Mouse (Mus musculus): ENCODE measurements at regions not wholly inside any gene's neighbourhood (a gene's known extent, or its start where the extent isn't known, plus 50 kb on each side); places are given as distances from the start of the nearest gene placed in this dataset.

- DNase-seq (ENCODE audit: low spot score): no peak
- no peaks in the 10 kb centered on the region for H3K27me3 ChIP-seq (ENCODE audit: control insufficient read depth, insufficient read depth, low read length)
- no peaks in the 10 kb centered on the region for H3K9me3 ChIP-seq (ENCODE audit: control insufficient read depth, low read length)
- no peaks in the 10 kb centered on the region for H3K4me1 ChIP-seq (ENCODE audit: control insufficient read depth, insufficient read depth, low read length)
- no peak overlapping the region for H3K4me3 ChIP-seq (ENCODE audit: low read depth, low read length)
- H3K9ac ChIP-seq (ENCODE audit: low read length): no peak overlapping the region
- ATAC-seq (ENCODE audit: insufficient number of reproducible peaks, low FRiP score, low TSS enrichment, low read depth): no peak
- 63% methylated on average over 5 of the region's 5 CpGs for WGBS
- H3K36me3 ChIP-seq (ENCODE audit: control insufficient read depth, insufficient read depth, low read length): no peaks in the 10 kb centered on the region
- H3K4me2 ChIP-seq (ENCODE audit: low read depth, severe bottlenecking): no peak overlapping the region
- H3K27ac ChIP-seq (replicated peaks; ENCODE audit: low read depth, low read length): no peak overlapping the region
These were observed 173.8 kb upstream of the Etaa1 start for GRCm38 (mm10) chr11:18127488-18127887.

GRCm38 (mm10) chr11:18123031-18123430, 169.4 kb upstream of the Etaa1 start:
- Histone ChIP-seq H3K4me1 (ENCODE audit: control insufficient read depth, insufficient read depth, low read length) (no peaks in the 10 kb centered on the region), H3K27ac (replicated peaks; ENCODE audit: low read depth, low read length) (no peak overlapping the region), H3K4me3 (ENCODE audit: low read depth, low read length) (no peak overlapping the region), H3K9ac (ENCODE audit: low read length) (no peak overlapping the region), H3K4me2 (ENCODE audit: low read depth, severe bottlenecking) (no peak overlapping the region), H3K27me3 (ENCODE audit: control insufficient read depth, insufficient read depth, low read length) (no peaks in the 10 kb centered on the region), H3K36me3 (ENCODE audit: control insufficient read depth, insufficient read depth, low read length) (no peaks in the 10 kb centered on the region), H3K9me3 (ENCODE audit: control insufficient read depth, low read length) (no peaks in the 10 kb centered on the region)
- no peak for DNase-seq (ENCODE audit: low spot score)
- ATAC-seq (ENCODE audit: insufficient number of reproducible peaks, low FRiP score, low TSS enrichment, low read depth): no peak
- WGBS: 88% methylated on average over 6 of the region's 6 CpGs

GRCm38 (mm10) chr11:18122616-18123015, 168.9 kb upstream of the Etaa1 start:
- no peak overlapping the region for H3K4me3 ChIP-seq (ENCODE audit: low read depth, low read length)
- no peaks in the 10 kb centered on the region for H3K4me1 ChIP-seq (ENCODE audit: control insufficient read depth, insufficient read depth, low read length)
- ATAC-seq (ENCODE audit: insufficient number of reproducible peaks, low FRiP score, low TSS enrichment, low read depth): no peak
- H3K27me3 ChIP-seq (ENCODE audit: control insufficient read depth, insufficient read depth, low read length): no peaks in the 10 kb centered on the region
- no peaks in the 10 kb centered on the region for H3K36me3 ChIP-seq (ENCODE audit: control insufficient read depth, insufficient read depth, low read length)
- no peak overlapping the region for H3K27ac ChIP-seq (replicated peaks; ENCODE audit: low read depth, low read length)
- H3K9ac ChIP-seq (ENCODE audit: low read length): no peak overlapping the region
- H3K4me2 ChIP-seq (ENCODE audit: low read depth, severe bottlenecking): no peak overlapping the region
- no peak for DNase-seq (ENCODE audit: low spot score)
- no peaks in the 10 kb centered on the region for H3K9me3 ChIP-seq (ENCODE audit: control insufficient read depth, low read length)
- 33% methylated on average over 2 of the region's 2 CpGs for WGBS

- no peak for DNase-seq (ENCODE audit: low spot score)
- 93% methylated on average over 9 of the region's 9 CpGs for WGBS
- H3K9me3 ChIP-seq (ENCODE audit: control insufficient read depth, low read length): no peaks in the 10 kb centered on the region
- no peaks in the 10 kb centered on the region for H3K4me1 ChIP-seq (ENCODE audit: control insufficient read depth, insufficient read depth, low read length)
- no peak for ATAC-seq (ENCODE audit: insufficient number of reproducible peaks, low FRiP score, low TSS enrichment, low read depth)
- no peak overlapping the region for H3K27ac ChIP-seq (replicated peaks; ENCODE audit: low read depth, low read length)
- H3K27me3 ChIP-seq (ENCODE audit: control insufficient read depth, insufficient read depth, low read length): no peaks in the 10 kb centered on the region
- H3K9ac ChIP-seq (ENCODE audit: low read length): no peak overlapping the region
- no peak overlapping the region for H3K4me3 ChIP-seq (ENCODE audit: low read depth, low read length)
- H3K4me2 ChIP-seq (ENCODE audit: low read depth, severe bottlenecking): no peak overlapping the region
- H3K36me3 ChIP-seq (ENCODE audit: control insufficient read depth, insufficient read depth, low read length): no peaks in the 10 kb centered on the region
These were observed 162.2 kb upstream of the Etaa1 start for GRCm38 (mm10) chr11:18115693-18116450.

- no peak overlapping the region for H3K4me3 ChIP-seq (ENCODE audit: low read depth, low read length)
- ATAC-seq (ENCODE audit: insufficient number of reproducible peaks, low FRiP score, low TSS enrichment, low read depth): no peak
- no peaks in the 10 kb centered on the region for H3K27me3 ChIP-seq (ENCODE audit: control insufficient read depth, insufficient read depth, low read length)
- H3K27ac ChIP-seq (replicated peaks; ENCODE audit: low read depth, low read length): no peak overlapping the region
- DNase-seq (ENCODE audit: low spot score): no peak
- no peaks in the 10 kb centered on the region for H3K9me3 ChIP-seq (ENCODE audit: control insufficient read depth, low read length)
- 87% methylated on average over 3 of the region's 3 CpGs for WGBS
- H3K4me1 ChIP-seq (ENCODE audit: control insufficient read depth, insufficient read depth, low read length): no peaks in the 10 kb centered on the region
- H3K9ac ChIP-seq (ENCODE audit: low read length): no peak overlapping the region
- H3K4me2 ChIP-seq (ENCODE audit: low read depth, severe bottlenecking): no peak overlapping the region
- H3K36me3 ChIP-seq (ENCODE audit: control insufficient read depth, insufficient read depth, low read length): no peaks in the 10 kb centered on the region
These were observed 149.2 kb upstream of the Etaa1 start for GRCm38 (mm10) chr11:18102841-18103240.

GRCm38 (mm10) chr11:18075840-18076435, 122.3 kb upstream of the Etaa1 start:
- H3K4me1 ChIP-seq (ENCODE audit: control insufficient read depth, insufficient read depth, low read length): no peaks in the 10 kb centered on the region
- H3K27me3 ChIP-seq (ENCODE audit: control insufficient read depth, insufficient read depth, low read length): no peaks in the 10 kb centered on the region
- no peak overlapping the region for H3K4me3 ChIP-seq (ENCODE audit: low read depth, low read length)
- H3K27ac ChIP-seq (replicated peaks; ENCODE audit: low read depth, low read length): no peak overlapping the region
- no peak overlapping the region for H3K9ac ChIP-seq (ENCODE audit: low read length)
- ATAC-seq (ENCODE audit: insufficient number of reproducible peaks, low FRiP score, low TSS enrichment, low read depth): no peak
- no peak overlapping the region for H3K4me2 ChIP-seq (ENCODE audit: low read depth, severe bottlenecking)
- no peak for DNase-seq (ENCODE audit: low spot score)
- 59% methylated on average over 4 of the region's 4 CpGs for WGBS
- H3K36me3 ChIP-seq (ENCODE audit: control insufficient read depth, insufficient read depth, low read length): no peaks in the 10 kb centered on the region
- H3K9me3 ChIP-seq (ENCODE audit: control insufficient read depth, low read length): no peaks in the 10 kb centered on the region

- no peak overlapping the region for H3K4me3 ChIP-seq (ENCODE audit: low read depth, low read length)
- no peak for DNase-seq (ENCODE audit: low spot score)
- no peaks in the 10 kb centered on the region for H3K4me1 ChIP-seq (ENCODE audit: control insufficient read depth, insufficient read depth, low read length)
- H3K9me3 ChIP-seq (ENCODE audit: control insufficient read depth, low read length): no peaks in the 10 kb centered on the region
- WGBS: 90% methylated on average over 4 of the region's 4 CpGs
- H3K27ac ChIP-seq (replicated peaks; ENCODE audit: low read depth, low read length): no peak overlapping the region
- no peak overlapping the region for H3K4me2 ChIP-seq (ENCODE audit: low read depth, severe bottlenecking)
- no peaks in the 10 kb centered on the region for H3K36me3 ChIP-seq (ENCODE audit: control insufficient read depth, insufficient read depth, low read length)
- ATAC-seq (ENCODE audit: insufficient number of reproducible peaks, low FRiP score, low TSS enrichment, low read depth): no peak
- no peak overlapping the region for H3K9ac ChIP-seq (ENCODE audit: low read length)
- H3K27me3 ChIP-seq (ENCODE audit: control insufficient read depth, insufficient read depth, low read length): no peaks in the 10 kb centered on the region
These were observed 117.1 kb upstream of the Etaa1 start for GRCm38 (mm10) chr11:18070586-18071306.

- no peak for ATAC-seq (ENCODE audit: insufficient number of reproducible peaks, low FRiP score, low TSS enrichment, low read depth)
These were observed 116.3 kb upstream of the Etaa1 start for GRCm38 (mm10) chr11:18070032-18070374.

More at GRCm38 (mm10) chr11:18070032-18070374, 116.3 kb upstream of the Etaa1 start:
- 72% methylated on average over 8 of the region's 8 CpGs for WGBS
- no peaks in the 10 kb centered on the region for H3K4me1 ChIP-seq (ENCODE audit: control insufficient read depth, insufficient read depth, low read length)
- H3K4me3 ChIP-seq (ENCODE audit: low read depth, low read length): no peak overlapping the region
- no peaks in the 10 kb centered on the region for H3K36me3 ChIP-seq (ENCODE audit: control insufficient read depth, insufficient read depth, low read length)
- H3K27ac ChIP-seq (replicated peaks; ENCODE audit: low read depth, low read length): no peak overlapping the region
- no peak overlapping the region for H3K9ac ChIP-seq (ENCODE audit: low read length)
- no peaks in the 10 kb centered on the region for H3K9me3 ChIP-seq (ENCODE audit: control insufficient read depth, low read length)
- no peaks in the 10 kb centered on the region for H3K27me3 ChIP-seq (ENCODE audit: control insufficient read depth, insufficient read depth, low read length)
- H3K4me2 ChIP-seq (ENCODE audit: low read depth, severe bottlenecking): no peak overlapping the region
- DNase-seq (ENCODE audit: low spot score): no peak

Data from limb, embryonic 11.5 days (tissue).